Mouse (Mus musculus): ENCODE data around the gene Tmem128. TPM values are rescaled to one million over a fixed set of nuclear protein-coding genes. Genes with fewer than 3 reads are reported as not detected.

Tmem128 gene
- polyA plus RNA-seq, 1 experiment from 2014 or later = 63.3 TPM

GRCm38 (mm10) chr5:38288476-38288875 is 28.5 kb downstream of the Tmem128 start:
- DNase-seq (ENCODE audit: low spot score) (no peak), ATAC-seq (ENCODE audit: low read depth) (no peak)
- Histone ChIP-seq H3K4me1 (ENCODE audit: control insufficient read depth, insufficient read depth, low read length) (no peaks in the 10 kb centered on the region), H3K4me2 (ENCODE audit: low read depth, low read length) (no peak overlapping the region), H3K4me3 (ENCODE audit: low read depth, low read length) (no peak overlapping the region), H3K27ac (replicated peaks; ENCODE audit: low read depth, low read length) (no peak overlapping the region), H3K9me3 (ENCODE audit: control insufficient read depth, low read length) (no peaks in the 10 kb centered on the region), H3K27me3 (replicated peaks; ENCODE audit: control insufficient read depth, insufficient read depth, low read length) (no peaks in the 10 kb centered on the region), H3K9ac (ENCODE audit: low read depth, low read length) (no peak overlapping the region), H3K36me3 (ENCODE audit: control insufficient read depth, insufficient read depth, low read length) (no peaks in the 10 kb centered on the region)
- WGBS = 87% methylated on average over 3 of the region's 3 CpGs

- Histone ChIP-seq H3K36me3 (ENCODE audit: control insufficient read depth, insufficient read depth, low read length) (no peaks in the 10 kb centered on the region), H3K27ac (replicated peaks; ENCODE audit: low read depth, low read length) (no peak overlapping the region), H3K4me2 (ENCODE audit: low read depth, low read length) (no peak overlapping the region), H3K9ac (ENCODE audit: low read depth, low read length) (no peak overlapping the region), H3K4me3 (ENCODE audit: low read depth, low read length) (no peak overlapping the region), H3K9me3 (ENCODE audit: control insufficient read depth, low read length) (no peaks in the 10 kb centered on the region), H3K4me1 (ENCODE audit: control insufficient read depth, insufficient read depth, low read length) (no peaks in the 10 kb centered on the region), H3K27me3 (replicated peaks; ENCODE audit: control insufficient read depth, insufficient read depth, low read length) (no peaks in the 10 kb centered on the region)
- ATAC-seq (ENCODE audit: low read depth) = no peak
- DNase-seq (ENCODE audit: low spot score) = no peak
- WGBS = 85% methylated on average over 12 of the region's 12 CpGs
Measured at GRCm38 (mm10) chr5:38301761-38302411, 41.9 kb downstream of the Tmem128 start.

GRCm38 (mm10) chr5:38302651-38303050 is 42.7 kb downstream of the Tmem128 start:
- 35% methylated on average over 12 of the region's 12 CpGs for WGBS
- Histone ChIP-seq H3K4me1 (ENCODE audit: control insufficient read depth, insufficient read depth, low read length) (no peaks in the 10 kb centered on the region), H3K4me3 (ENCODE audit: low read depth, low read length) (no peak overlapping the region), H3K36me3 (ENCODE audit: control insufficient read depth, insufficient read depth, low read length) (no peaks in the 10 kb centered on the region), H3K27ac (replicated peaks; ENCODE audit: low read depth, low read length) (no peak overlapping the region), H3K27me3 (replicated peaks; ENCODE audit: control insufficient read depth, insufficient read depth, low read length) (no peaks in the 10 kb centered on the region), H3K9me3 (ENCODE audit: control insufficient read depth, low read length) (no peaks in the 10 kb centered on the region), H3K4me2 (ENCODE audit: low read depth, low read length) (no peak overlapping the region), H3K9ac (ENCODE audit: low read depth, low read length) (no peak overlapping the region)
- peak; percentile 26 for DNase-seq (ENCODE audit: low spot score)
- no peak for ATAC-seq (ENCODE audit: low read depth)

GRCm38 (mm10) chr5:38305241-38305640 is 45.3 kb downstream of the Tmem128 start:
- no peak for DNase-seq (ENCODE audit: low spot score)
- Histone ChIP-seq H3K36me3 (ENCODE audit: control insufficient read depth, insufficient read depth, low read length) (no peaks in the 10 kb centered on the region), H3K4me2 (ENCODE audit: low read depth, low read length) (no peak overlapping the region), H3K9me3 (ENCODE audit: control insufficient read depth, low read length) (no peaks in the 10 kb centered on the region), H3K4me3 (ENCODE audit: low read depth, low read length) (no peak overlapping the region), H3K4me1 (ENCODE audit: control insufficient read depth, insufficient read depth, low read length) (no peaks in the 10 kb centered on the region), H3K27me3 (replicated peaks; ENCODE audit: control insufficient read depth, insufficient read depth, low read length) (no peaks in the 10 kb centered on the region), H3K9ac (ENCODE audit: low read depth, low read length) (no peak overlapping the region), H3K27ac (replicated peaks; ENCODE audit: low read depth, low read length) (no peak overlapping the region)
- 40% methylated on average over 2 of the region's 2 CpGs for WGBS
- ATAC-seq (ENCODE audit: low read depth) = no peak

GRCm38 (mm10) chr5:38307255-38308101 is 47.5 kb downstream of the Tmem128 start:
- no peaks in the 10 kb centered on the region for H3K9me3 ChIP-seq (ENCODE audit: control insufficient read depth, low read length)
- ATAC-seq (ENCODE audit: low read depth) = peak; percentile 87
- no peak overlapping the region for H3K27ac ChIP-seq (replicated peaks; ENCODE audit: low read depth, low read length)
- H3K4me3 ChIP-seq (ENCODE audit: low read depth, low read length) = peak overlapping the region; percentile 39
- H3K27me3 ChIP-seq (replicated peaks; ENCODE audit: control insufficient read depth, insufficient read depth, low read length) = no peaks in the 10 kb centered on the region
- peak overlapping the region; percentile 62 for H3K4me2 ChIP-seq (ENCODE audit: low read depth, low read length)
- peak; percentile 90 for DNase-seq (ENCODE audit: low spot score)
- WGBS = 9% methylated on average over 26 of the region's 26 CpGs
- no peaks in the 10 kb centered on the region for H3K36me3 ChIP-seq (ENCODE audit: control insufficient read depth, insufficient read depth, low read length)
- H3K4me1 ChIP-seq (ENCODE audit: control insufficient read depth, insufficient read depth, low read length) = no peaks in the 10 kb centered on the region
- peak overlapping the region; percentile 46; the same call in 1 of the 2 replicates for H3K9ac ChIP-seq (ENCODE audit: low read depth, low read length)

GRCm38 (mm10) chr5:38308873-38309272 is 48.9 kb downstream of the Tmem128 start:
- H3K9ac ChIP-seq (ENCODE audit: low read depth, low read length) = no peak overlapping the region
- H3K36me3 ChIP-seq (ENCODE audit: control insufficient read depth, insufficient read depth, low read length) = no peaks in the 10 kb centered on the region
- no peaks in the 10 kb centered on the region for H3K27me3 ChIP-seq (replicated peaks; ENCODE audit: control insufficient read depth, insufficient read depth, low read length)
- H3K4me2 ChIP-seq (ENCODE audit: low read depth, low read length) = no peak overlapping the region
- H3K4me3 ChIP-seq (ENCODE audit: low read depth, low read length) = no peak overlapping the region
- DNase-seq (ENCODE audit: low spot score) (peak; percentile 45), ATAC-seq (ENCODE audit: low read depth) (peak; percentile 53; the same call in 1 of the 2 replicates)
- H3K9me3 ChIP-seq (ENCODE audit: control insufficient read depth, low read length) = no peaks in the 10 kb centered on the region
- WGBS = 49% methylated on average over 5 of the region's 5 CpGs
- H3K4me1 ChIP-seq (ENCODE audit: control insufficient read depth, insufficient read depth, low read length) = no peaks in the 10 kb centered on the region
- no peak overlapping the region for H3K27ac ChIP-seq (replicated peaks; ENCODE audit: low read depth, low read length)

GRCm38 (mm10) chr5:38309795-38310194 is 49.8 kb downstream of the Tmem128 start:
- no peak overlapping the region for H3K4me3 ChIP-seq (ENCODE audit: low read depth, low read length)
- no peak for ATAC-seq (ENCODE audit: low read depth)
- WGBS = 63% methylated on average over 3 of the region's 3 CpGs

More at GRCm38 (mm10) chr5:38309795-38310194, 49.8 kb downstream of the Tmem128 start:
- no peaks in the 10 kb centered on the region for H3K4me1 ChIP-seq (ENCODE audit: control insufficient read depth, insufficient read depth, low read length)
- no peak for DNase-seq (ENCODE audit: low spot score)
- no peaks in the 10 kb centered on the region for H3K36me3 ChIP-seq (ENCODE audit: control insufficient read depth, insufficient read depth, low read length)
- no peak overlapping the region for H3K4me2 ChIP-seq (ENCODE audit: low read depth, low read length)
- H3K27me3 ChIP-seq (replicated peaks; ENCODE audit: control insufficient read depth, insufficient read depth, low read length) = no peaks in the 10 kb centered on the region
- no peak overlapping the region for H3K9ac ChIP-seq (ENCODE audit: low read depth, low read length)
- no peak overlapping the region for H3K27ac ChIP-seq (replicated peaks; ENCODE audit: low read depth, low read length)
- H3K9me3 ChIP-seq (ENCODE audit: control insufficient read depth, low read length) = no peaks in the 10 kb centered on the region

Measured in embryonic facial prominence, embryonic 14.5 days (tissue).